In the genomic region with DNA sequence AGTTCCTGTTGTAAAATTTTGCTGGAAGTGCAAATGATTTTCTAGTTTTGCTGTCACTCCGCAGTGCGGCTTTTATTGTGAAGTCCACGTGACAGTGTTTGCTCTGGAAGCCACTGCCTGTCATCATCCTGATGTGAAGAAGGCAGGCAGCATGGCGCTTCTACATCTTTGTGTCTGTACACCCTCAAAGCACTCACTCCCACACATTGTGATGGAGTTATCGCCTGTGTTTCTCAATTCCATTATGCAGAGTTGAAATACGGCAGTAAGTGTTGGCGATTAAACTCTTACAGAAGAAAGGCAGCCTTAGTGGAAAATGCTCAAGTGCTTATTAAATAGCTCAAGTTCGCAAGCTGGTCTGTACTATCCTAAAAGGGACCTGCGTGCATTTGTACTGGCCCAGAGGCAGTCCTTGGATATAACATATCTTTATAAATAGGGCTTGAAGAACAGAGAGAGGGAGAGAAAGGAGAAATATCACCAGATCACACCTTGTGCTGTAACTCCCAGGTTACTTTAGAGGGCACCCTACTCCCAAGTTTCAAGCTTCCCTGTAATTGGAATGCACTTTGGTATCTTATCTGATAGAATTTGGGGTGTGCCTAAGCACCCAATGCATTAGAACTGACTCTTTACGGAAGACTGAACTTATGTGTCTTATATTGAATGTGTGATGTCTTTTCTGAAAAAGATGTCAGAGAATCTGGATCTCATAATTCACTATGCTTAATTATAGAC, we compare ENCODE assay signal across 10 mouse cellular contexts.
A peak's percentile ranks its signal among the peaks of the same experiment; 100 is the strongest.
DNase-seq lines count a peak whose midpoint lies in the region; ATAC-seq lines count a peak whose summit lies in the region.
"Had no signal": no experiment of that assay in that cellular context is flagged by ENCODE, and none has a peak within 500 bp of the region (broad histone marks: within the 10 kb centered on the region; RNA-seq: fewer than 3 reads in every experiment).

No protein-coding gene starts in this region.

- H3K27ac ChIP-seq in forebrain, embryonic 15.5 days (replicated peaks) = no peak overlapping the region
- H3K27ac ChIP-seq in forebrain, embryonic 12.5 days = no peak overlapping the region
- H3K27ac ChIP-seq in liver, embryonic 11.5 days (ENCODE audit: low read depth, low read length) = no peak overlapping the region
- H3K27ac ChIP-seq: midbrain, embryonic 12.5 days had no signal

- H3K4me1 ChIP-seq in forebrain, embryonic 15.5 days = peaks cover 32% of the 10 kb centered on the region
- H3K4me1 ChIP-seq in forebrain, embryonic 12.5 days = peaks cover 7% of the 10 kb centered on the region; the same call in 1 of the 2 replicates
- H3K4me1 ChIP-seq in liver, embryonic 11.5 days (replicated peaks; ENCODE audit: control insufficient read depth, insufficient read depth, low read length) = no peaks in the 10 kb centered on the region

- peak; percentile 32 for ATAC-seq in forebrain, embryonic 15.5 days (replicated peaks)
- ATAC-seq in forebrain, embryonic 12.5 days (ENCODE audit: low FRiP score) = no peak
- peak; percentile 69 for ATAC-seq in liver, embryonic 11.5 days (replicated peaks; ENCODE audit: low FRiP score)

- H3K4me3 ChIP-seq in forebrain, embryonic 15.5 days = no peak overlapping the region
- H3K4me3 ChIP-seq in forebrain, embryonic 12.5 days (replicated peaks) = no peak overlapping the region
- no peak overlapping the region for H3K4me3 ChIP-seq in liver, embryonic 11.5 days (ENCODE audit: low read depth, low read length)
- H3K4me3 ChIP-seq: midbrain, embryonic 12.5 days had no signal

- no peak overlapping the region for H3K4me2 ChIP-seq in forebrain, embryonic 15.5 days (replicated peaks)
- no peak overlapping the region for H3K4me2 ChIP-seq in forebrain, embryonic 12.5 days
- H3K4me2 ChIP-seq in liver, embryonic 11.5 days = no peak overlapping the region
- H3K4me2 ChIP-seq: midbrain, embryonic 12.5 days had no signal

- no peaks in the 10 kb centered on the region for H3K27me3 ChIP-seq in forebrain, embryonic 15.5 days
- peaks cover 24% of the 10 kb centered on the region for H3K27me3 ChIP-seq in forebrain, embryonic 12.5 days
- H3K27me3 ChIP-seq in liver, embryonic 11.5 days (replicated peaks; ENCODE audit: control insufficient read depth, insufficient read depth, low read length) = no peaks in the 10 kb centered on the region
- H3K27me3 ChIP-seq in splenic B cell, adult 2 months (ENCODE audit: control insufficient read depth, insufficient read depth, low read length, poor library complexity, severe bottlenecking) = no peaks in the 10 kb centered on the region

- DNase-seq in liver, embryonic 11.5 days (ENCODE audit: low spot score) = no peak
- DNase-seq in liver = no peak
- DNase-seq in embryo, embryonic 11 days = peak; percentile 22
- peak; percentile 33 for DNase-seq in splenic B cell, adult 2 months (ENCODE audit: low read depth, low spot score)
- no peak for DNase-seq in spleen, adult 12 weeks (ENCODE audit: low spot score)
- no peak for DNase-seq in lung, postnatal 36 days
- DNase-seq: cerebellum, adult 18-20 months had no signal

- 58% methylated on average over 10 of the region's 10 CpGs for WGBS in forebrain, embryonic 15.5 days
- 69% methylated on average over 10 of the region's 10 CpGs for WGBS in forebrain, embryonic 12.5 days
- WGBS in liver, embryonic 11.5 days = 80% methylated on average over 10 of the region's 10 CpGs

- no peak overlapping the region for H3K9ac ChIP-seq in forebrain, embryonic 15.5 days (replicated peaks)
- no peak overlapping the region for H3K9ac ChIP-seq in forebrain, embryonic 12.5 days
- H3K9ac ChIP-seq in liver, embryonic 11.5 days (ENCODE audit: low read depth, low read length) = no peak overlapping the region
- H3K9ac ChIP-seq: midbrain, embryonic 12.5 days had no signal

- no peaks in the 10 kb centered on the region for H3K36me3 ChIP-seq in forebrain, embryonic 15.5 days
- no peaks in the 10 kb centered on the region for H3K36me3 ChIP-seq in forebrain, embryonic 12.5 days (replicated peaks)
- no peaks in the 10 kb centered on the region for H3K36me3 ChIP-seq in liver, embryonic 11.5 days (ENCODE audit: control insufficient read depth, insufficient read depth, low read length)
- H3K36me3 ChIP-seq in splenic B cell, adult 2 months (ENCODE audit: control insufficient read depth, insufficient read depth, low read length, poor library complexity, severe bottlenecking) = no peaks in the 10 kb centered on the region
- H3K36me3 ChIP-seq: midbrain, embryonic 12.5 days had no signal

- no peaks in the 10 kb centered on the region for H3K9me3 ChIP-seq in forebrain, embryonic 15.5 days
- no peaks in the 10 kb centered on the region for H3K9me3 ChIP-seq in forebrain, embryonic 12.5 days
- H3K9me3 ChIP-seq in liver, embryonic 11.5 days (ENCODE audit: control insufficient read depth, low read length) = no peaks in the 10 kb centered on the region
- H3K9me3 ChIP-seq: midbrain, embryonic 12.5 days had no signal

Comparison
In these comparisons a context has a peak if more than half of its experiments do, and no peak if none do; other contexts are left out.
1. DNase-seq: peak in embryo, embryonic 11 days (single experiment) and splenic B cell, adult 2 months (single experiment); none in liver, embryonic 11.5 days (single experiment), liver (single experiment), spleen, adult 12 weeks (single experiment) and lung, postnatal 36 days (single experiment).